Mouse (Mus musculus) layer of hippocampus, adult 9-10 months (tissue): ENCODE results near the gene Bach2.

Experiments
- DNase-seq: peaks from one replicate; pipeline ENCODE4 v3.0.0; 2022; ENCODE audit warnings: low spot score

Gene Bach2

GRCm38 (mm10) chr4:32330584-32331314, 92.1 kb downstream of the Bach2 start:
- DNase-seq: no peak

- no peak for DNase-seq
These were observed 93.4 kb downstream of the Bach2 start for GRCm38 (mm10) chr4:32332028-32332427.

- DNase-seq: no peak
These were observed 95.5 kb downstream of the Bach2 start for GRCm38 (mm10) chr4:32334131-32334530.

- no peak for DNase-seq
These were observed 96.2 kb downstream of the Bach2 start for GRCm38 (mm10) chr4:32334765-32335164.

- DNase-seq: no peak
These were observed 97.1 kb downstream of the Bach2 start for GRCm38 (mm10) chr4:32335659-32336058.

- DNase-seq: no peak
These were observed 98.0 kb downstream of the Bach2 start for GRCm38 (mm10) chr4:32336642-32337041.

GRCm38 (mm10) chr4:32337638-32338037, 99.0 kb downstream of the Bach2 start:
- DNase-seq: no peak

GRCm38 (mm10) chr4:32338451-32338850, 99.8 kb downstream of the Bach2 start:
- no peak for DNase-seq

- DNase-seq: no peak
These were observed 102.2 kb downstream of the Bach2 start for GRCm38 (mm10) chr4:32340844-32341243.

GRCm38 (mm10) chr4:32342269-32342668, 103.7 kb downstream of the Bach2 start:
- DNase-seq: no peak

- DNase-seq: no peak
These were observed 104.9 kb downstream of the Bach2 start for GRCm38 (mm10) chr4:32343256-32344165.

GRCm38 (mm10) chr4:32344276-32344675, 105.7 kb downstream of the Bach2 start:
- no peak for DNase-seq

GRCm38 (mm10) chr4:32347202-32347601, 108.6 kb downstream of the Bach2 start:
- no peak for DNase-seq

- no peak for DNase-seq
These were observed 109.1 kb downstream of the Bach2 start for GRCm38 (mm10) chr4:32347711-32348110.

GRCm38 (mm10) chr4:32349361-32349760, 110.8 kb downstream of the Bach2 start:
- DNase-seq: no peak

GRCm38 (mm10) chr4:32351236-32351635, 112.6 kb downstream of the Bach2 start:
- no peak for DNase-seq

GRCm38 (mm10) chr4:32351661-32352246, 113.2 kb downstream of the Bach2 start:
- no peak for DNase-seq

GRCm38 (mm10) chr4:32352442-32352841, 113.8 kb downstream of the Bach2 start:
- no peak for DNase-seq

- no peak for DNase-seq
These were observed 114.2 kb downstream of the Bach2 start for GRCm38 (mm10) chr4:32352842-32353241.

GRCm38 (mm10) chr4:32355935-32356617, 117.5 kb downstream of the Bach2 start:
- no peak for DNase-seq

GRCm38 (mm10) chr4:32357996-32358600, 119.5 kb downstream of the Bach2 start:
- DNase-seq: no peak
